Mouse (Mus musculus) C2C12 (cell line): Measurements from ENCODE around the gene Tmem135.

ENCODE experiments used
- FOSL1 ChIP-seq: IDR thresholded peaks from one replicate; pipeline ENCODE4 v1.8.0; 2011; ENCODE audit warnings: mild to moderate bottlenecking, low read length; ENCODE audit not compliant: poor library complexity, insufficient read depth, severe bottlenecking
- USF1 ChIP-seq: IDR thresholded peaks from one replicate; pipeline ENCODE4 v1.6.1; 2011; ENCODE audit warnings: low read depth, mild to moderate bottlenecking, control low read depth, moderate library complexity

DNA sequence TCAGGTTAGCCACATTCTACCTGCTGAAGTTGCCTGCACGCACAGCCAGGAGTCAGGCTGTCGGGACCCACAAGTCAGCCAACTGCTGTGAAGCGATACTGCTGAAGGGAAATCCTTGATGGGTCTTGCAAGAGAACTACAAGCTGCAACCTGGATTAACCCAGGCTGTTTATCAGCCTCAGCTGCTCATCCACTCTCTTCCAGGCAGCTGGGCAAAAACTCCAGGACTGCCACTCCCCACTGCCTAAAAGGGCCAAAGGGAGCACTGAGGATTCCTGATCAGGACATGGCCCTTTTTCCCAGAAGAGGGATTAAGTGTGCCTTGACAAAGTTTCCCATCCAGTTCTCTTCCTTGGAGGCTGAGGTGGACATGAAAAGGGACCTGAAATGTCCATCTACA lies 15.0 kb downstream of the Tmem135 start:
- TF ChIP-seq FOSL1 (no peak), USF1 (no peak)
